Mouse (Mus musculus): Measurements from ENCODE around the gene Tulp1.

DNA sequence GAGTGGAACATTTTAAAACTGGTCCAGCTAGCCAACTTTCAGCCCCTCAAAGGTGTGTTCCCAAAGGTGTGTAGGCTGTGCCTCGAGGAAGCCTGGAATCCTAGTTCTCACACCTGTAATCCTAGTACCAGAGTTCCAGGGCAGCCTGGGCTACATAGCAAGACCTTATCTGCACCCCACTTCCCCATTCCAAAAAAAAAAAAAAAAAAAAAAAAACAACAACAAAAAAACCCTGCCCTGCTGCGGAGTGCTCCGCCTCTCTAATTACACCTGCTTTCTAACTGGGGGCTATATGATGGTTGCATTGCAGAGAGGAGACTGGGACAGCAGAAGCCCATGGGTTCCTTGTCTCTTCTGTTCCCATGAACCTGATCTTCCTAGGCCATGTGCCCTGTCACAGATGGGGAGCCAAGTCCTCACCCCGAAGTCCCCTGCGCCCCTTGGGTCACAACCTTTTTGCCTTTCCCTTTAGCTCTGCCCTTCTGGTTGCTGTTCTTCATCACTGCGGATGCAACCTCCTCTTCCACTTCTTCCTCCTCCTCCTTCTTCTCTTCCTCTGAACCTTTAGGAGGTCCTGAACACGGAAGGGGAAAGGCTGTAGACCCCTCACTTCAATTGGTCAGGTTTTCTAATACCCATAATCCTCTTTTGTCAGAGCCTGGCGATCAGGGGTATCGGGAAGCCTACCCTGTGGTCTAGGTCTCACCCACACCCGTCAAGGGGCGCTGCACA is 2.9 kb downstream of the Tulp1 start:
- no peak for TF ChIP-seq POLR2A (IDR thresholded peaks at IDR 0.05; ENCODE audit: low read depth, low read length)
- no peak for TF ChIP-seq CTCF (IDR thresholded peaks at IDR 0.05; ENCODE audit: extremely low read depth, insufficient read depth, insufficient read length, insufficient replicate concordance)
